ENCODE assay signal across 24 mouse cellular contexts in genomic region chr12:71883066-71883711, GRCm38 (mm10). TPM values are rescaled to one million over a fixed set of nuclear protein-coding genes. Genes with fewer than 3 reads are reported as not detected.
DNase-seq lines count a peak whose midpoint lies in the region; ATAC-seq and TF ChIP-seq lines count a peak whose summit lies in the region.
"Had no signal": no experiment of that assay in that cellular context is flagged by ENCODE, and none has a peak within 500 bp of the region (broad histone marks: within the 10 kb centered on the region; RNA-seq: fewer than 3 reads in every experiment).

No protein-coding gene starts in this region.

- no peak for TF ChIP-seq EP300 in lung, postnatal 0 days (IDR thresholded peaks at IDR 0.05)
- no peak for TF ChIP-seq EP300 in stomach, postnatal 0 days (optimal IDR thresholded peaks at IDR 0.05)

- H3K27ac ChIP-seq in heart, embryonic 12.5 days (ENCODE audit: poor library complexity, severe bottlenecking), result peak overlapping the region; percentile 62
- peak overlapping the region; percentile 59; the same call in 1 of the 2 replicates for H3K27ac ChIP-seq in lung, postnatal 0 days (ENCODE audit: low read length)
- H3K27ac ChIP-seq in heart, embryonic 15.5 days, result peak overlapping the region; percentile 91
- 0 out of 2 replicates have a peak overlapping the region, but pooled peaks have one; percentile 30 for H3K27ac ChIP-seq in stomach, postnatal 0 days (replicated peaks)
- H3K27ac ChIP-seq: embryonic facial prominence, embryonic 13.5 days; kidney, postnatal 0 days; layer of hippocampus, adult 2 months; macrophage; midbrain, embryonic 12.5 days; neural tube, embryonic 12.5 days had no signal

- peak overlapping the region; percentile 47 for H3K4me2 ChIP-seq in heart, embryonic 12.5 days
- no peak overlapping the region for H3K4me2 ChIP-seq in lung, postnatal 0 days (replicated peaks; ENCODE audit: low read depth, low read length)
- peak overlapping the region; percentile 5; the same call in 1 of the 2 replicates for H3K4me2 ChIP-seq in heart, embryonic 15.5 days
- no peak overlapping the region for H3K4me2 ChIP-seq in stomach, postnatal 0 days (replicated peaks; ENCODE audit: low read depth)
- H3K4me2 ChIP-seq: embryonic facial prominence, embryonic 13.5 days; midbrain, embryonic 12.5 days; neural tube, embryonic 12.5 days had no signal

- H3K9me3 ChIP-seq in heart, embryonic 12.5 days (replicated peaks), result no peaks in the 10 kb centered on the region
- H3K9me3 ChIP-seq in lung, postnatal 0 days (ENCODE audit: low read length), result no peaks in the 10 kb centered on the region
- no peaks in the 10 kb centered on the region for H3K9me3 ChIP-seq in heart, embryonic 15.5 days (replicated peaks)
- no peaks in the 10 kb centered on the region for H3K9me3 ChIP-seq in stomach, postnatal 0 days (ENCODE audit: control insufficient read depth, low read length)
- H3K9me3 ChIP-seq: embryonic facial prominence, embryonic 13.5 days; midbrain, embryonic 12.5 days; neural tube, embryonic 12.5 days had no signal

- H3K36me3 ChIP-seq in heart, embryonic 12.5 days, result no peaks in the 10 kb centered on the region
- H3K36me3 ChIP-seq in lung, postnatal 0 days (ENCODE audit: insufficient read depth, low read length), result no peaks in the 10 kb centered on the region
- no peaks in the 10 kb centered on the region for H3K36me3 ChIP-seq in heart, embryonic 15.5 days
- H3K36me3 ChIP-seq in stomach, postnatal 0 days (ENCODE audit: control insufficient read depth, insufficient read depth, low read length), result no peaks in the 10 kb centered on the region
- H3K36me3 ChIP-seq: embryonic facial prominence, embryonic 13.5 days; midbrain, embryonic 12.5 days; neural tube, embryonic 12.5 days had no signal

- DNase-seq in heart, postnatal 10 days, result no peak
- no peak for DNase-seq in lung, postnatal 0 days (ENCODE audit: low spot score)
- DNase-seq in lung, postnatal 4 days, result no peak
- no peak for DNase-seq in stomach, postnatal 0 days (ENCODE audit: low spot score)
- no peak for DNase-seq in frontal cortex, postnatal 14 days (ENCODE audit: low spot score in 2 of 2)
- DNase-seq: adrenal gland, postnatal 25 days; cerebellum, adult 11 months; cerebellum, postnatal 14 days; forebrain, postnatal 0 days; kidney, adult 18-20 months; layer of hippocampus, postnatal 36 days; liver; lung, adult 18-20 months; right cerebral cortex, adult 18-20 months; thymus, postnatal 4 days had no signal

- H3K9ac ChIP-seq in heart, embryonic 12.5 days, result peak overlapping the region; percentile 14; the same call in 1 of the 2 replicates
- no peak overlapping the region for H3K9ac ChIP-seq in lung, postnatal 0 days (replicated peaks; ENCODE audit: low read depth)
- no peak overlapping the region for H3K9ac ChIP-seq in heart, embryonic 15.5 days
- no peak overlapping the region for H3K9ac ChIP-seq in stomach, postnatal 0 days (ENCODE audit: low read length)
- H3K9ac ChIP-seq: embryonic facial prominence, embryonic 13.5 days; forebrain, postnatal 0 days; midbrain, embryonic 12.5 days; neural tube, embryonic 12.5 days had no signal

- H3K27me3 ChIP-seq in heart, embryonic 12.5 days (replicated peaks), result no peaks in the 10 kb centered on the region
- H3K27me3 ChIP-seq in lung, postnatal 0 days (replicated peaks; ENCODE audit: insufficient read depth, low read length), result no peaks in the 10 kb centered on the region
- H3K27me3 ChIP-seq in heart, embryonic 15.5 days, result no peaks in the 10 kb centered on the region
- H3K27me3 ChIP-seq in stomach, postnatal 0 days (ENCODE audit: control insufficient read depth, insufficient read depth, low read length), result no peaks in the 10 kb centered on the region
- H3K27me3 ChIP-seq: embryonic facial prominence, embryonic 13.5 days; midbrain, embryonic 12.5 days; neural tube, embryonic 12.5 days; Patski had no signal

- H3K4me3 ChIP-seq in heart, embryonic 12.5 days, result no peak overlapping the region
- H3K4me3 ChIP-seq in lung, postnatal 0 days (ENCODE audit: low read depth, low read length), result no peak overlapping the region
- H3K4me3 ChIP-seq in heart, embryonic 15.5 days, result no peak overlapping the region
- H3K4me3 ChIP-seq in stomach, postnatal 0 days (ENCODE audit: low read depth, low read length), result no peak overlapping the region
- H3K4me3 ChIP-seq: embryonic facial prominence, embryonic 13.5 days; layer of hippocampus, adult 2 months; midbrain, embryonic 12.5 days; neural tube, embryonic 12.5 days had no signal

- intact Hi-C loops in heart, postnatal 10 days (cut with DNase I), result no loop called here

- peaks cover 89% of the 10 kb centered on the region for H3K4me1 ChIP-seq in heart, embryonic 12.5 days (replicated peaks)
- peaks cover 44% of the 10 kb centered on the region for H3K4me1 ChIP-seq in lung, postnatal 0 days (ENCODE audit: insufficient read depth, low read depth, low read length)
- H3K4me1 ChIP-seq in heart, embryonic 15.5 days (replicated peaks), result peaks cover 79% of the 10 kb centered on the region
- peaks cover 15% of the 10 kb centered on the region for H3K4me1 ChIP-seq in stomach, postnatal 0 days (replicated peaks; ENCODE audit: control insufficient read depth, insufficient read depth)

- no peak for ATAC-seq in heart, embryonic 12.5 days (ENCODE audit: insufficient number of reproducible peaks, low FRiP score)
- ATAC-seq in lung, postnatal 0 days, result no peak
- no peak for ATAC-seq in heart, embryonic 15.5 days (replicated peaks; ENCODE audit: insufficient number of reproducible peaks, insufficient read depth, low FRiP score, low read depth)
- ATAC-seq in stomach, postnatal 0 days (ENCODE audit: low FRiP score, low TSS enrichment), result no peak
- ATAC-seq: forebrain, postnatal 0 days; Patski had no signal

- 20% methylated on average over 9 of the region's 9 CpGs for WGBS in heart, embryonic 12.5 days
- 42% methylated on average over 9 of the region's 9 CpGs for WGBS in lung, postnatal 0 days
- 23% methylated on average over 9 of the region's 9 CpGs for WGBS in heart, embryonic 15.5 days
- WGBS in stomach, postnatal 0 days, result 66% methylated on average over 9 of the region's 9 CpGs

- TF ChIP-seq CTCF in lung, postnatal 0 days (IDR thresholded peaks at IDR 0.05), result no peak
- TF ChIP-seq CTCF in stomach, postnatal 0 days (IDR thresholded peaks at IDR 0.05; ENCODE audit: low read depth), result no peak

RNA-seq across cellular contexts. Expression of gene Daam1, which starts 52.3 kb away (rescaled TPM):
- 23.1 and 23.3 TPM in 2 replicates for polyA plus RNA-seq in heart, embryonic 12.5 days (2016; fragmentation: Nextera tagmentation; extraction: Ambion mirVana)
- 10 to 100 TPM; 70.7 to 86.4 TPM for total RNA-seq in heart, postnatal 10 days (2021)
- 11.0 and 12.1 TPM in 2 replicates for polyA plus RNA-seq in lung, postnatal 0 days (2015; fragmentation: Nextera tagmentation; extraction: Ambion mirVana)
- polyA plus RNA-seq in heart, embryonic 15.5 days (2015; fragmentation: Nextera tagmentation; extraction: Ambion mirVana), result 20.9 and 21.4 TPM in 2 replicates
- polyA plus RNA-seq in stomach, postnatal 0 days (2015; fragmentation: Nextera tagmentation; extraction: Ambion mirVana), result 6.9 and 7.2 TPM in 2 replicates

Comparison
In these comparisons a context has a peak if more than half of its experiments do, and no peak if none do; other contexts are left out.
1. H3K27ac ChIP-seq: peak in every context shown above with its lines; median percentile 91 in heart, embryonic 15.5 days; 62 in heart, embryonic 12.5 days; 59 in lung, postnatal 0 days; 30 in stomach, postnatal 0 days.
2. H3K4me2 ChIP-seq: peak in heart, embryonic 12.5 days (single experiment) and heart, embryonic 15.5 days (single experiment); none in lung, postnatal 0 days (single experiment) and stomach, postnatal 0 days (single experiment).